Mouse (Mus musculus): Measurements from ENCODE around the gene Il17f.
"Not testable (repeated sequence)": the region's sequence is repeated elsewhere in the genome, so short reads cannot be mapped to it uniquely, and the experiment has no call there.

Gene Il17f

DNA sequence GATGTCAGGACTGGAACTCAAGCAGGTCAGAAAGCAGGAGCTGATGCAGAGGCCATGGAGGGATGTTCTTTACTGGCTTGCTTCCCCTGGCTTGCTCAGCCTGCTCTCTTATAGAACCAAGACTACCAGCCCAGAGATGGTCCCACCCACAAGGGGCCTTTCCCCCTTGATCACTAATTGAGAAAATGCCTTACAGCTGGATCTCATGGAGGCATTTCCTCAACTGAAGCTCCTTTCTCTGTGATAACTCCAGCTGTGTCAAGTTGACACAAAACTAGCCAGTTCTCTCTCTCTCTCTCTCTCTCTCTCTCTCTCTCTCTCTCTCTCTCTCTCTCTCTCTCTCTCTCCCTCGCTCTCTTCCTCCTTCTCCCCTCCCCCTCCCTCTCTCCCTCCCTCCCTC is at the start of gene Il17f:
Gene Il17f, minus strand, starts transcription at position 101 of the 400 bp plus-strand sequence.
- not testable (repeated sequence) for DNase-seq (ENCODE audit: low spot score in 2 of 2)

- DNase-seq (ENCODE audit: low spot score in 2 of 2), result no peak
Measured at GRCm38 (mm10) chr1:20839911-20840310, 49.5 kb upstream of the Il17f start.

GRCm38 (mm10) chr1:20836551-20837125 is 46.2 kb upstream of the Il17f start:
- no peak for DNase-seq (ENCODE audit: low spot score in 2 of 2)

DNA sequence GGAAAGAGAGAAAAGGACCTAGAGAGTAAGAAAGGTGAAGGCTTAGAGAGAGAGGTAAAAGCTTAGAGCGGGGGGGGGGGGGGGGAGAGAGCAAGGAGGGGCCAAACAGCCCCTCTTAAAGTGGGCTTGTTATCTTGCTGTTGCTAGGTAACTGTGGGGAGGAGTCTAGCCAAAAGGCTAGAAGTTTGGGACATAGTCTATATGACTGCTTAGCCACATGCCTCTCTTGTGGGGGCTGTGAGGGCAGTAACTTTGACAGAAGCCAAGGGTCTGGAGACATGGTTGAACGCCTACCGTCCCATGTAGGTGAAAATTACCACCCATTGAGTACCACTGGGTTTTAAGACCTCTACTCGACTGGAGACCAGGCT is 42.7 kb upstream of the Il17f start:
- no peak for DNase-seq (ENCODE audit: low spot score in 2 of 2)

GRCm38 (mm10) chr1:20832473-20833140 is 42.2 kb upstream of the Il17f start:
- no peak for DNase-seq (ENCODE audit: low spot score in 2 of 2)

GRCm38 (mm10) chr1:20830546-20830945 is 40.1 kb upstream of the Il17f start:
- no peak for DNase-seq (ENCODE audit: low spot score in 2 of 2)

DNA sequence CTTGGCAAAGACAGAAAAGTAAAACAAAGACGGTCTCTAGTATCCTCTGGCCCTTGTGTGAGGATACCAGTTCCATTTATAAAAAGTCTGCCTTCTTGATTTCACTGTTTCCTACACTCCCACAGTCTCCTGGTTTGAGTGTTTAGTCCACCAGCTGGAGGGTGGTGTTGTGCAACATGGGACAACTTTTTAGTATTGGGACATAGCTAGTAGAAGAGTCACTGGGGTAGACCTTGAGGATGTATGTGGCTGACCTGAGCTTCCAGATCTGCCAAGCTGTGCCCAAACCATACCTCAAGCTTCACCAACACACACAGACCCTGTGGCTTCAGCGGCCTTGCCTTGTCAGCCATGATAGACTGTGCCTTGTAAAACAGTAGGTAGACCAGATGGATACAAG is 37.6 kb upstream of the Il17f start:
- no peak for DNase-seq (ENCODE audit: low spot score in 2 of 2)

GRCm38 (mm10) chr1:20825036-20825435 is 34.6 kb upstream of the Il17f start:
- no peak for DNase-seq (ENCODE audit: low spot score in 2 of 2)

DNA sequence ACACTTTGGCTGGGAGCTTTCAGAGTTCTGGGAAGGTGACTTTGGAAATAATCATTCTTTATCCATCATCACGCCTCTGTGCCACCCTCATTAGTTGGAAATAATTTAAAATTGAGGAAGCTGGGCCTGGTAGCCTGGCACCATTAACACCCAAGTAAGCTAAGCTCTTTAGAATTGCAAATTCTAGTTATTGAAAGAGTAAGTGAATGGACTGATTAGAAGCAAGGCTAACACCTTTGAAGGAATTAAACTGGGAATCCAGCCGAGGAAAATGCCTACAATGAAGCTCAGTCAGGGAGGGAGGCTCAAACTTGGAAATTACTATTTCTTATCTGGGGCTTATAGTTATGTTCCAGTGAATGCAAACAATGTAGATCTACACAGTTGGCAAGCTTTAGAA is 33.5 kb upstream of the Il17f start:
- no peak for DNase-seq (ENCODE audit: low spot score in 2 of 2)

GRCm38 (mm10) chr1:20823471-20823870 is 33.1 kb upstream of the Il17f start:
- no peak for DNase-seq (ENCODE audit: low spot score in 2 of 2)

DNA sequence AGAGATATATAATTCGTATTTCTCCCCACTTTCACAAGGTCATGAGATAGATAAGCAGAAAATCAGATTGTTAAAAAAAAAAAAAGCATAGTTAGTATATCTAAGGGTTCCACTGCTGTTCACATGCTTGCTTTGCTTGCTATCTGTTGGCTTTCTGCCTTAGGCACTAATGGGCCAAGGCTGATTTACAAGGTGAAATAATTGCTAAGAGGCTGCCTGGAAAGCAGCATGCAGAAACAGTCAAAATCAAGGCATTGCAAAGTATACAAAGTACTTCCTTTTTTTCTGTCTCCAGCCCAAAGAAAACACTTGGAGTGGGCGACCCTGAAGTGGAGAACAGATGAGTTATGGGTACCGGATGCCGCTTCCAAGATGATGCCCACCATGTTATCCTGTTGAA is 30.5 kb upstream of the Il17f start:
- no peak for DNase-seq (ENCODE audit: low spot score in 2 of 2)

GRCm38 (mm10) chr1:20819771-20820605 is 29.6 kb upstream of the Il17f start, which contains the start of gene Mcm3:
Gene Mcm3, minus strand, starts transcription at chr1:20820312.
- peak; percentile 66 to 87 for DNase-seq (ENCODE audit: low spot score in 2 of 2)

- no peak for DNase-seq (ENCODE audit: low spot score in 2 of 2)
Measured at GRCm38 (mm10) chr1:20817596-20817995, 27.2 kb upstream of the Il17f start.

GRCm38 (mm10) chr1:20817172-20817571 is 26.8 kb upstream of the Il17f start:
- DNase-seq (ENCODE audit: low spot score in 2 of 2), result no peak

GRCm38 (mm10) chr1:20814521-20814920 is 24.1 kb upstream of the Il17f start:
- no peak for DNase-seq (ENCODE audit: low spot score in 2 of 2)

DNA sequence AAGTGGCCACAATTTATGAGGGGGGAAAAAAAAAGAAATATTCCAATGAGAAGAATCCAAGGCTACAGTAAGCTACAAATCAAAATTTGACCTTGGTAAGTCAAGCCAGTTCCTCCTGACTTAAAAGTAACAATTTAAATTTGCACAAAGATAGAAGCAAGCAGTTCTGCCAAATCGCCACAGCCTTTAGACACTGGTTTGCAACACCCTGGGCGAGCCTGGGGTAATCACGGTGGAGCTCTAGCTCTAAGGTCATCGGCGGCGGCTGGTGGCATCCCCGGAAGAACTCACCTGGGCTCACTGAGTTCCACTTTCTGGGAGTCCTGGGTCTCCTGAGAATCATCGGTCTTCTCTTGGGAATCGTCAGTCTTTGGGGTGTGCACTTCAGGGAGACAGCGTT is 14.1 kb upstream of the Il17f start:
- no peak for DNase-seq (ENCODE audit: low spot score in 2 of 2)

DNA sequence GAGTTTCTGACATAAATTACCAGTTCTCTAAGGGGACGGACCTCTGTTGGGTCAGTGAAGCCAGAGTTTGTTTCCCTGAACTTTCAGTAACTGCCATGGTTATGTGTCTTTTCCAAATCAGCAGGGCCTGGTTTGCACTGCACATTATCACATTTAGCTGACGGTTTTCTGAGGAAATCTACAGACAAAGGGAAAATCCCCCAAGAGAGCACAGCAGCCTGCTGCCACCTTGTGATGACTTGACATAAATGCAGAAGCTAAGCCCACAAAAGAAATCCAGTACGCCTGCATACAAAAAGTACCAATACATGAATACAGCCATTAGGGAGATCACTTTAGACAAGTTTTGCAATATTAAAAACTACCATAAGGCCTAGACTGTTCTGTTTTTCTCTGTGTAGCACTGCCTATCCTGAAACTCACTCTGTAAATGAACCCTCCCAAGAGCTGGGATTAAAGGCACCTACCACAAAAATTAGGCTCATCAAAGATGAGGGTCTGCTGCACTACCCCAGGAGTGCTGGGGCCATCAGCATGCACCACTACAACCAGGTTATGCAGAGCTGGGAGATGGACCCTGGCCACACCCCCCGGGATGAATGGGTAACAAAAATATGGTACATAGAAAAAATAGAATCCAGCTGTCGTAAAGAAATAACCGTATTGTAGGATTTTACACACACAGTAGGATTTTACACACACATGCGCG is 11.4 kb upstream of the Il17f start:
- DNase-seq (ENCODE audit: low spot score in 2 of 2), result no peak

- no peak for DNase-seq (ENCODE audit: low spot score in 2 of 2)
Measured at GRCm38 (mm10) chr1:20801275-20801674, 10.9 kb upstream of the Il17f start.

GRCm38 (mm10) chr1:20795178-20795577 is 4.8 kb upstream of the Il17f start:
- DNase-seq (ENCODE audit: low spot score in 2 of 2), result no peak

GRCm38 (mm10) chr1:20794760-20795159 is 4.3 kb upstream of the Il17f start:
- no peak for DNase-seq (ENCODE audit: low spot score in 2 of 2)

DNA sequence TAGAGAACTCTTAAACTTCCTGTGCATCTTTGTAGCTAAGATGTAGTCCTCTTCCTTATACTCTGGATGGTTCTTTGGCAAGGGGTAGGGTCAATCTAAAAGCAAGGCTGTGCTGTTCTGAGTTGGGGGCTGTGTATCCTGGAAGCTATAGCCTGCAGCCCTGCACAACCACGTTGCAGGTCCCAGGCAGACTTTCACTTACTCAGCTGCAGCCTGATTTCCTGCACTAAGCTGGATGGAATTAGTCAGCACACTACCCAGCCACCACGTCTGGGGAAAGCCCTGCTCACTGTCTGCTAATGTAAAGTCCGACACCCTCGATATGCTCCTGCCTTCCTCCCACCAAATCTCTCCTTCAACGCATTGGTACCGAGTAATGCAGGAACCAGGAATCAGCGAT is 997 bp upstream of the Il17f start:
- DNase-seq (ENCODE audit: low spot score in 2 of 2), result no peak

GRCm38 (mm10) chr1:20788419-20788818 is 2.0 kb downstream of the Il17f start:
- no peak for DNase-seq (ENCODE audit: low spot score in 2 of 2)

All from urinary bladder, adult 18-20 months (tissue).